Mouse (Mus musculus) ES-Bruce4 (cell line): ENCODE data around the gene Ppp4r4. TPM values are rescaled to one million over a fixed set of nuclear protein-coding genes. Genes with fewer than 3 reads are reported as not detected.

Experiments
- H3K27ac ChIP-seq: 2 replicates; pipeline ENCODE4 v1.5.1; 2012; ENCODE audit warnings: low read length, inconsistent platforms; ENCODE audit not compliant: insufficient read depth
- H3K27me3 ChIP-seq: 2 replicates; pipeline ENCODE4 v1.6.1; 2012; ENCODE audit warnings: mild to moderate bottlenecking, low read length, inconsistent platforms; ENCODE audit not compliant: control insufficient read depth, poor library complexity, insufficient read depth, severe bottlenecking
- H3K36me3 ChIP-seq: 2 replicates; pipeline ENCODE4 v1.6.1; 2012; ENCODE audit warnings: inconsistent platforms, mild to moderate bottlenecking, low read length, moderate library complexity; ENCODE audit not compliant: control insufficient read depth, poor library complexity, insufficient read depth, severe bottlenecking
- H3K4me1 ChIP-seq: one replicate; pipeline ENCODE4 v1.8.1; 2011; ENCODE audit warnings: low read length; ENCODE audit not compliant: control insufficient read depth, insufficient read depth
- H3K4me3 ChIP-seq: 2 replicates; pipeline ENCODE4 v1.5.1; 2011; ENCODE audit warnings: low read depth, mild to moderate bottlenecking, low read length
- H3K9ac ChIP-seq: 2 replicates; pipeline ENCODE4 v1.6.1; 2012; ENCODE audit warnings: low read depth, mild to moderate bottlenecking, inconsistent platforms; ENCODE audit not compliant: poor library complexity, severe bottlenecking
- H3K9me3 ChIP-seq: replicated peaks from 2 replicates; pipeline ENCODE4 v1.6.1; 2012; ENCODE audit warnings: mild to moderate bottlenecking, low read length, inconsistent platforms; ENCODE audit not compliant: control insufficient read depth, poor library complexity, insufficient read depth, severe bottlenecking
- CTCF ChIP-seq: IDR thresholded peaks from one replicate; pipeline ENCODE4 v1.8.1; 2011; ENCODE audit warnings: low read depth, low read length
- EP300 ChIP-seq: IDR thresholded peaks from 2 replicates; pipeline ENCODE4 v1.6.1; 2011; ENCODE audit warnings: low read depth, low read length; ENCODE audit not compliant: insufficient read depth
- POLR2A ChIP-seq: IDR thresholded peaks from one replicate; pipeline ENCODE4 v1.8.1; 2011; ENCODE audit warnings: low read length; ENCODE audit not compliant: insufficient read depth
- polyA plus RNA-seq: library from polyadenylated mRNA; stranded (reverse); fragments of >200 nt; gene quantifications from 2 replicates; pipeline ENCODE4 v1.2.4, GENCODE M21; 2011; ENCODE audit warnings: low read depth; ENCODE audit not compliant: missing spikeins, insufficient read depth, insufficient read length

Ppp4r4 gene
- polyA plus RNA-seq, 1 experiment: 25.7 TPM

DNA sequence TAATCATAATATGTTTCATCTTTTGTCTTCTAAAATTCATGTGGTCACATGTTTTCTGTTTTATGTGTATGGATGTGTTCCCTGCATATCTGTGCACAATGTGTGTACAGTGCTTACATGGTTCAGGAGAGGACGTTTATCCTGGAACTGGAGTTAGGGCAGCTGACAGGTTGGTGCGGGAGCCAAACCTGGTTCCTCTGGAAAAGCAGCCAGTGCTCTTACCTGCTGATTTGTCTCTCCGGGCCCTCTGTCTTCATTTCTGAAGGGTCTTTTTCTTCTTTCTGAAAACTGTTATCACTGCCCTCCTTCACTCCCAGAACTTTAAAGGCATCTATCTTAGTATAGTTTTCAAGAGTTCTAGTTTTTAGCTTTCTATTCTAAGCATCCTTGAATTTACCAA is 111.7 kb downstream of the Ppp4r4 start:
- Histone ChIP-seq H3K36me3 (no peaks in the 10 kb centered on the region), H3K27ac (no peak overlapping the region), H3K4me3 (no peak overlapping the region), H3K9me3 (no peaks in the 10 kb centered on the region), H3K4me1 (no peaks in the 10 kb centered on the region), H3K9ac (no peak overlapping the region), H3K27me3 (no peaks in the 10 kb centered on the region; the same call in 1 of the 2 replicates)
- TF ChIP-seq CTCF (no peak), POLR2A (no peak), EP300 (no peak)

DNA sequence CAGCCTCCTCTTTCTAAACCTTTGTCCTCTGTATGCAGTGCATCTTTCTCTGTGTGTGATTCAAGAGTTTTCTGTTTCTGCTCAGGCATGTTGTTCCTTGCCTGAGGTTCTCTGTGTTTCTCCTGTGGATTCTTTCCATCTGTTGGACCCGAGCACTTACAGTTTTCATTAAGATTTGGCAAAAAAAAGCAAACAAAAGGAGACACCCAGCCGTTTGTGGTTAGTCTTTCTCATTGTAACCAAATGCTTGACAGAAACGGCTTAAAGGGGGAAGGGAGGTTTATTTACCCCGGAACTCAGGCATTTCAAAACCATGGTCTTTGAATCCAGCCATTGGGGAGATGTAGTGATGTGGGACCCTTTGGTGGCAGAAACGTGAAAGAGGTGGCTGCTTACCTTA is 112.5 kb downstream of the Ppp4r4 start:
- TF ChIP-seq POLR2A (no peak), CTCF (no peak), EP300 (no peak)

GRCm38 (mm10) chr12:103646314-103646713 is 114.2 kb downstream of the Ppp4r4 start:
- Histone ChIP-seq H3K27ac (no peak overlapping the region), H3K9me3 (no peaks in the 10 kb centered on the region), H3K4me1 (no peaks in the 10 kb centered on the region), H3K27me3 (no peaks in the 10 kb centered on the region; the same call in 1 of the 2 replicates), H3K4me3 (no peak overlapping the region), H3K9ac (no peak overlapping the region), H3K36me3 (no peaks in the 10 kb centered on the region)
- TF ChIP-seq CTCF: no peak
- no peak for TF ChIP-seq EP300
- no peak for TF ChIP-seq POLR2A

More for the DNA sequence above, 112.5 kb downstream of the Ppp4r4 start:
- Histone ChIP-seq H3K9me3 (no peaks in the 10 kb centered on the region), H3K4me3 (no peak overlapping the region), H3K27me3 (no peaks in the 10 kb centered on the region; the same call in 1 of the 2 replicates), H3K9ac (no peak overlapping the region), H3K4me1 (no peaks in the 10 kb centered on the region), H3K27ac (no peak overlapping the region), H3K36me3 (no peaks in the 10 kb centered on the region)

DNA sequence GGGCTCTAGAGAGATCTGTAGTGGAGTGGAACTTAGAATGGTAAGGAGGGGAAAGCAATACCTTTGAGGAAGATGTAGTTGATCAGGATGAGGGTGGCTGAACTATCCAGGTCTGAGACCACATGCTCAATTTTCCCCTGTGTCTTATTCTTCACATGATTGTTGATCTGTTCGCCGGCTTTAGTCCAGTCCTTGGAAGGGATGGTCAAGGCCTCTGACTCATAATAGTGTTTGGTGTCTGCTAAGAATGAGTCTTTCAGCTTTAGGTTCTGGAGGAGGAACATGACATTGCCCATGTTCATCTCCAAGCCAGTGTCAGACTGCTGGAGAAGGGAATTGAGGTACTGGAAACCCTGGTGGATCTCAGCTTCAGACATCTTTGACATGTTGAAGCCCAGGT is 121.8 kb downstream of the Ppp4r4 start:
- H3K27ac ChIP-seq: no peak overlapping the region
- no peaks in the 10 kb centered on the region; the same call in 1 of the 2 replicates for H3K27me3 ChIP-seq
- no peaks in the 10 kb centered on the region for H3K4me1 ChIP-seq
- TF ChIP-seq CTCF (no peak), POLR2A (no peak), EP300 (no peak)
- H3K9me3 ChIP-seq: no peaks in the 10 kb centered on the region
- no peaks in the 10 kb centered on the region for H3K36me3 ChIP-seq
- H3K4me3 ChIP-seq: no peak overlapping the region
- no peak overlapping the region for H3K9ac ChIP-seq

- no peak overlapping the region for H3K9ac ChIP-seq
- no peak overlapping the region for H3K27ac ChIP-seq
- H3K36me3 ChIP-seq: no peaks in the 10 kb centered on the region
- H3K27me3 ChIP-seq: no peaks in the 10 kb centered on the region; the same call in 1 of the 2 replicates
- no peaks in the 10 kb centered on the region for H3K4me1 ChIP-seq
- no peak for TF ChIP-seq POLR2A
- TF ChIP-seq CTCF: no peak
- TF ChIP-seq EP300: no peak
- no peak overlapping the region for H3K4me3 ChIP-seq
- H3K9me3 ChIP-seq: no peaks in the 10 kb centered on the region
These were observed 123.3 kb downstream of the Ppp4r4 start for GRCm38 (mm10) chr12:103655123-103656044.

DNA sequence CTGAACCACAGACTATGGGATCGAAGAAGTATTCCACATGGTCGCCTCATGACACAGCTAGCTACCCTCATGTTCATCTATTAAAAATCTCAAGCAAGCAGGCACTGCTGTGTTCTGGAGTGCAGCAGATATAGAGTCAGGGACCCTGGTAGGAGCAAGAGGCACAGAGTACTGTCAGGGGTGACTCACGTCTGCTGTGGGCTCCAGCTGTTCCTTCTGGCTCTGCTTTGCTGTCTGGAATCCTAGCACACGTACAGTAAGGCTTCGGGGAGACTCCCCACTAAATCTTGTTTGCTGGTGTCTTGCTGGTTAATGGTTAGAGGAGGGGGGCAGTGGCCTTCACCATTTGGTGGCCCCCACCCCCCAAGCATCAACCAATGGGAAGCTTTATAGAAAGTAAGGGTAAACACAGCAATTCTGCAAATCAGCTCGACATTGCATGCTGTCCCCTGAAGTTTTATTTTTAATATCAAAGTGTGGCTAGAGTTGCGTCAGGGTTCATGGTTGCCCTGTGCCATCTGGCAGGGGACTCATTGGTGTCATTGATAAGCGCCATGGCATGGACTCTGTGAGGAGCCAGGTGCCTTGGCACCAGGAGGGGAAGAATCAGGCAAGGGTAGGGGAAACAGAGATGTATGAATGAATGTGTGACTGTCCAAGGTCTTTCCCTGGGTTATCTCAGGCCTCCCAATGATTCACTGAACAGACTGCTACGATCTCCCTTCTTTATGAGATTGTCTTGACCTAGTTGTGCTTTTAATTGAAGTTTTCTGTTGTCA is 125.0 kb downstream of the Ppp4r4 start, which contains the start of gene Serpina6:
Gene Serpina6, minus strand, starts transcription at position 365 of the 779 bp plus-strand sequence.
- H3K9me3 ChIP-seq: no peaks in the 10 kb centered on the region
- no peak within 1 kb of the TSS for H3K27ac ChIP-seq
- H3K4me3 ChIP-seq: no peak within 1 kb of the TSS
- no peak within 1 kb of the TSS for H3K9ac ChIP-seq
- no peaks in the 10 kb centered on the region for H3K36me3 ChIP-seq
- TF ChIP-seq POLR2A (no peak), CTCF (no peak), EP300 (no peak)
- H3K27me3 ChIP-seq: no peaks in the 10 kb centered on the region; the same call in 1 of the 2 replicates
- no peaks in the 10 kb centered on the region for H3K4me1 ChIP-seq
